Mouse (Mus musculus): ENCODE data around the gene Notch1. TPM values are rescaled to one million over a fixed set of nuclear protein-coding genes. Genes with fewer than 3 reads are reported as not detected.

The Notch1 gene
- polyA plus RNA-seq (2014; fragmentation: Illumina TruSeq; extraction: RNeasy Lipid Tissue Mini Kit (QIAGEN cat#74804); ENCODE audit: low read depth, low replicate concordance): 14.7 TPM

GRCm38 (mm10) chr2:26516275-26516674 is at the start of gene Notch1:
Notch1 (minus strand) TSS chr2:26516663.

GRCm38 (mm10) chr2:26444946-26445665 is 71.4 kb downstream of the Notch1 start, which contains the start of gene Sec16a:
Sec16a (minus strand) TSS chr2:26445216.

GRCm38 (mm10) chr2:26408515-26409356 is 107.7 kb downstream of the Notch1 start, which contains the start of gene Inpp5e:
Inpp5e (minus strand) TSS chr2:26409203.

Other genes with a start within 250 kb of the Notch1 start
- 0.08 TPM for gene Ccdc187, start 222.1 kb downstream of the Notch1 start, polyA plus RNA-seq (2014; fragmentation: Illumina TruSeq; extraction: RNeasy Lipid Tissue Mini Kit (QIAGEN cat#74804); ENCODE audit: low read depth, low replicate concordance)
- gene Gpsm1, start 201.1 kb downstream of the Notch1 start, polyA plus RNA-seq (2014; fragmentation: Illumina TruSeq; extraction: RNeasy Lipid Tissue Mini Kit (QIAGEN cat#74804); ENCODE audit: low read depth, low replicate concordance): 260 TPM
- gene Dnlz, start 164.6 kb downstream of the Notch1 start, polyA plus RNA-seq (2014; fragmentation: Illumina TruSeq; extraction: RNeasy Lipid Tissue Mini Kit (QIAGEN cat#74804); ENCODE audit: low read depth, low replicate concordance): 18.7 TPM
- gene Card9, start 155.7 kb downstream of the Notch1 start, polyA plus RNA-seq (2014; fragmentation: Illumina TruSeq; extraction: RNeasy Lipid Tissue Mini Kit (QIAGEN cat#74804); ENCODE audit: low read depth, low replicate concordance): 2.3 TPM
- gene Snapc4, start 136.0 kb downstream of the Notch1 start, polyA plus RNA-seq (2014; fragmentation: Illumina TruSeq; extraction: RNeasy Lipid Tissue Mini Kit (QIAGEN cat#74804); ENCODE audit: low read depth, low replicate concordance): 21.5 TPM
- gene Entr1, start 127.3 kb downstream of the Notch1 start, polyA plus RNA-seq (2014; fragmentation: Illumina TruSeq; extraction: RNeasy Lipid Tissue Mini Kit (QIAGEN cat#74804); ENCODE audit: low read depth, low replicate concordance): 64.5 TPM
- 129 TPM for gene Pmpca, start 127.3 kb downstream of the Notch1 start, polyA plus RNA-seq (2014; fragmentation: Illumina TruSeq; extraction: RNeasy Lipid Tissue Mini Kit (QIAGEN cat#74804); ENCODE audit: low read depth, low replicate concordance)
- gene Inpp5e, start 107.5 kb downstream of the Notch1 start, polyA plus RNA-seq (2014; fragmentation: Illumina TruSeq; extraction: RNeasy Lipid Tissue Mini Kit (QIAGEN cat#74804); ENCODE audit: low read depth, low replicate concordance): 23.5 TPM
- gene Sec16a, start 71.4 kb downstream of the Notch1 start, polyA plus RNA-seq (2014; fragmentation: Illumina TruSeq; extraction: RNeasy Lipid Tissue Mini Kit (QIAGEN cat#74804); ENCODE audit: low read depth, low replicate concordance): 31.7 TPM
- gene Egfl7, start 63.4 kb upstream of the Notch1 start, polyA plus RNA-seq (2014; fragmentation: Illumina TruSeq; extraction: RNeasy Lipid Tissue Mini Kit (QIAGEN cat#74804); ENCODE audit: low read depth, low replicate concordance): 260 TPM
- gene Gm20532, start 70.0 kb upstream of the Notch1 start, polyA plus RNA-seq (2014; fragmentation: Illumina TruSeq; extraction: RNeasy Lipid Tissue Mini Kit (QIAGEN cat#74804); ENCODE audit: low read depth, low replicate concordance): not detected
- gene Agpat2, start 87.8 kb upstream of the Notch1 start, polyA plus RNA-seq (2014; fragmentation: Illumina TruSeq; extraction: RNeasy Lipid Tissue Mini Kit (QIAGEN cat#74804); ENCODE audit: low read depth, low replicate concordance): 67.9 TPM
- 21.3 TPM for gene Fam69b, start 111.8 kb upstream of the Notch1 start, polyA plus RNA-seq (2014; fragmentation: Illumina TruSeq; extraction: RNeasy Lipid Tissue Mini Kit (QIAGEN cat#74804); ENCODE audit: low read depth, low replicate concordance)
- gene Lcn4, start 154.6 kb upstream of the Notch1 start, polyA plus RNA-seq (2014; fragmentation: Illumina TruSeq; extraction: RNeasy Lipid Tissue Mini Kit (QIAGEN cat#74804); ENCODE audit: low read depth, low replicate concordance): not detected

Data from heart, adult 10 weeks (tissue).